Mouse (Mus musculus): ENCODE measurements around the gene Zfp994. TPM values are rescaled to one million over a fixed set of nuclear protein-coding genes. Genes with fewer than 3 reads are reported as not detected.
"Not testable (repeated sequence)": the region's sequence is repeated elsewhere in the genome, so short reads cannot be mapped to it uniquely, and the experiment has no call there.

Zfp994 gene
- polyA plus RNA-seq (2015; fragmentation: Nextera tagmentation; extraction: Ambion mirVana): 1.7 TPM in 2 replicates

DNA sequence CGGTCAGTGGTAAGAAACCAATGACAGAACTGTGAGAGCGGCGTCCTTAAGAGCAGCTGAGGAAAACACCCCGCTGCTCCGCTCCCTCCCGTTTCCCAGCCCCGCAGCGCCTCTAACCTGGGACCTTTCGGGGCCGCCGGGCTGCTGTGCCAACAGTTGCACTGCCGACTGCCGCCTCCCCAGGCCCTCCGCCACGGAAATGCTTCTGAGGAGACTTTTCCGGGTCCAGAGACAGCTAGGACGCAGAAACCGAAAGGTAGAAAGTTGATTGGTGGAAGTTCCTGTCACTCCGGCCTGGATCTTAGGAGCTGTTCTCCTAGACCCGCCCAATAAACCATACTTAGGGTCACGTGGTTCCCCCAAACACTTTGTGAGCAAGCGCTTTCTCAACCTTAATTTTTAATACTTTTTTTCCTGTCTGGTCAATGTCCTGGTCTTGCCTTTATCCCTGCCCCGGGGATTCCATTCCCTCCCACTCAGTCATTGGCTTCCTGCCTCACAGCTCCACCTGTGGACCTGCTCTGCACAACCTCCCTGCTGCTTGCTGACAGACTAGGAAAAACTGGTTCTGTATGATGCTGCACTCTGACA lies at the start of gene Zfp994:
Gene Zfp994, minus strand, starts transcription at position 195 of the 591 bp plus-strand sequence.
- ATAC-seq (replicated peaks; ENCODE audit: extremely low read depth, insufficient read depth, low FRiP score): peak; percentile 100
- H3K9me3 ChIP-seq (replicated peaks; ENCODE audit: control insufficient read depth, low read length); H3K4me1 ChIP-seq (ENCODE audit: control insufficient read depth, insufficient read depth, low read length); H3K36me3 ChIP-seq (ENCODE audit: control insufficient read depth, insufficient read depth); H3K27me3 ChIP-seq (ENCODE audit: control insufficient read depth, insufficient read depth, low read length): not testable (repeated sequence)
- Histone ChIP-seq H3K4me2 (ENCODE audit: low read depth, low read length) (peak within 1 kb of the TSS; percentile 66), H3K9ac (ENCODE audit: low read length) (peak within 1 kb of the TSS; percentile 81), H3K27ac (ENCODE audit: low read length) (peak within 1 kb of the TSS; percentile 76), H3K4me3 (ENCODE audit: low read length) (peak within 1 kb of the TSS; percentile 72)
- WGBS: under 1% methylated on average over 23 of the region's 23 CpGs

- ATAC-seq (replicated peaks; ENCODE audit: extremely low read depth, insufficient read depth, low FRiP score); H3K4me1 ChIP-seq (ENCODE audit: control insufficient read depth, insufficient read depth, low read length): not testable (repeated sequence)
- 62% methylated on average over 19 of the region's 19 CpGs for WGBS
Observed at GRCm38 (mm10) chr17:22230701-22231100, 5.3 kb upstream of the Zfp994 start.

GRCm38 (mm10) chr17:22225015-22225414 lies 401 bp downstream of the Zfp994 start:
- H3K4me3 ChIP-seq (ENCODE audit: low read length): peak overlapping the region; percentile 72
- peak; percentile 71 for ATAC-seq (replicated peaks; ENCODE audit: extremely low read depth, insufficient read depth, low FRiP score)
- not testable (repeated sequence) for H3K27me3 ChIP-seq (ENCODE audit: control insufficient read depth, insufficient read depth, low read length); H3K9me3 ChIP-seq (replicated peaks; ENCODE audit: control insufficient read depth, low read length); H3K4me1 ChIP-seq (ENCODE audit: control insufficient read depth, insufficient read depth, low read length); H3K36me3 ChIP-seq (ENCODE audit: control insufficient read depth, insufficient read depth)
- H3K27ac ChIP-seq (ENCODE audit: low read length): peak overlapping the region; percentile 76
- peak overlapping the region; percentile 55 for H3K4me2 ChIP-seq (ENCODE audit: low read depth, low read length)
- WGBS: 2% methylated on average over 3 of the region's 3 CpGs
- H3K9ac ChIP-seq (ENCODE audit: low read length): peak overlapping the region; percentile 81

More at GRCm38 (mm10) chr17:22230701-22231100, 5.3 kb upstream of the Zfp994 start:
- H3K4me3 ChIP-seq (ENCODE audit: low read length); H3K9ac ChIP-seq (ENCODE audit: low read length); H3K4me2 ChIP-seq (ENCODE audit: low read depth, low read length); H3K36me3 ChIP-seq (ENCODE audit: control insufficient read depth, insufficient read depth); H3K27ac ChIP-seq (ENCODE audit: low read length); H3K27me3 ChIP-seq (ENCODE audit: control insufficient read depth, insufficient read depth, low read length); H3K9me3 ChIP-seq (replicated peaks; ENCODE audit: control insufficient read depth, low read length): not testable (repeated sequence)

- peak; percentile 93 for ATAC-seq (replicated peaks; ENCODE audit: extremely low read depth, insufficient read depth, low FRiP score)
- Histone ChIP-seq H3K27ac (ENCODE audit: low read length) (peak within 1 kb of the TSS; percentile 87), H3K4me2 (ENCODE audit: low read depth, low read length) (peak within 1 kb of the TSS; percentile 64), H3K4me3 (ENCODE audit: low read length) (peak within 1 kb of the TSS; percentile 71), H3K9ac (ENCODE audit: low read length) (peak within 1 kb of the TSS; percentile 80)
- H3K36me3 ChIP-seq (ENCODE audit: control insufficient read depth, insufficient read depth); H3K27me3 ChIP-seq (ENCODE audit: control insufficient read depth, insufficient read depth, low read length); H3K4me1 ChIP-seq (ENCODE audit: control insufficient read depth, insufficient read depth, low read length); H3K9me3 ChIP-seq (replicated peaks; ENCODE audit: control insufficient read depth, low read length): not testable (repeated sequence)
- WGBS: under 1% methylated on average over 16 of the region's 16 CpGs
Observed at GRCm38 (mm10) chr17:22165722-22166294, 59.6 kb downstream of the Zfp994 start, which contains the start of gene Zfp947. Zfp947 (minus strand) TSS chr17:22166190.

- not testable (repeated sequence) for H3K4me1 ChIP-seq (ENCODE audit: control insufficient read depth, insufficient read depth, low read length); H3K27me3 ChIP-seq (ENCODE audit: control insufficient read depth, insufficient read depth, low read length); H3K36me3 ChIP-seq (ENCODE audit: control insufficient read depth, insufficient read depth); H3K9me3 ChIP-seq (replicated peaks; ENCODE audit: control insufficient read depth, low read length)
- peak; percentile 69 for ATAC-seq (replicated peaks; ENCODE audit: extremely low read depth, insufficient read depth, low FRiP score)
- peak overlapping the region; percentile 80 for H3K9ac ChIP-seq (ENCODE audit: low read length)
- peak overlapping the region; percentile 71 for H3K4me3 ChIP-seq (ENCODE audit: low read length)
- 0% methylated on average over 3 of the region's 3 CpGs for WGBS
- peak overlapping the region; percentile 87 for H3K27ac ChIP-seq (ENCODE audit: low read length)
- peak overlapping the region; percentile 64 for H3K4me2 ChIP-seq (ENCODE audit: low read depth, low read length)
Observed at GRCm38 (mm10) chr17:22165304-22165703, 60.1 kb downstream of the Zfp994 start.

GRCm38 (mm10) chr17:22153951-22154350 lies 71.5 kb downstream of the Zfp994 start:
- not testable (repeated sequence) for H3K4me2 ChIP-seq (ENCODE audit: low read depth, low read length); ATAC-seq (replicated peaks; ENCODE audit: extremely low read depth, insufficient read depth, low FRiP score); H3K36me3 ChIP-seq (ENCODE audit: control insufficient read depth, insufficient read depth); H3K9ac ChIP-seq (ENCODE audit: low read length); H3K4me3 ChIP-seq (ENCODE audit: low read length); H3K4me1 ChIP-seq (ENCODE audit: control insufficient read depth, insufficient read depth, low read length); H3K9me3 ChIP-seq (replicated peaks; ENCODE audit: control insufficient read depth, low read length); H3K27me3 ChIP-seq (ENCODE audit: control insufficient read depth, insufficient read depth, low read length); H3K27ac ChIP-seq (ENCODE audit: low read length)
- WGBS: 74% methylated on average over 2 of the region's 4 CpGs

Other genes with a start within 250 kb of the Zfp994 start
- 2.3 and 2.7 TPM in 2 replicates for gene Zfp947, start 59.4 kb downstream of the Zfp994 start, polyA plus RNA-seq (2015; fragmentation: Nextera tagmentation; extraction: Ambion mirVana)
- gene CT030661.1, start 89.2 kb upstream of the Zfp994 start, polyA plus RNA-seq (2015; fragmentation: Nextera tagmentation; extraction: Ambion mirVana): 6.4 and 7.4 TPM in 2 replicates
- 8.5 TPM in 2 replicates for gene Zfp944, start 135.8 kb upstream of the Zfp994 start, polyA plus RNA-seq (2015; fragmentation: Nextera tagmentation; extraction: Ambion mirVana)
- 6.5 and 7.9 TPM in 2 replicates for gene Zfp758, start 135.8 kb upstream of the Zfp994 start, polyA plus RNA-seq (2015; fragmentation: Nextera tagmentation; extraction: Ambion mirVana)
- 6.3 and 7.4 TPM in 2 replicates for gene Zfp946, start 198.6 kb upstream of the Zfp994 start, polyA plus RNA-seq (2015; fragmentation: Nextera tagmentation; extraction: Ambion mirVana)